Mouse (Mus musculus): ENCODE results near the gene Cdhr2. TPM values are rescaled to one million over a fixed set of nuclear protein-coding genes. Genes with fewer than 3 reads are reported as not detected.

Gene Cdhr2
- 378 and 639 TPM in 2 replicates for polyA plus RNA-seq (2012; rRNA removed)

DNA sequence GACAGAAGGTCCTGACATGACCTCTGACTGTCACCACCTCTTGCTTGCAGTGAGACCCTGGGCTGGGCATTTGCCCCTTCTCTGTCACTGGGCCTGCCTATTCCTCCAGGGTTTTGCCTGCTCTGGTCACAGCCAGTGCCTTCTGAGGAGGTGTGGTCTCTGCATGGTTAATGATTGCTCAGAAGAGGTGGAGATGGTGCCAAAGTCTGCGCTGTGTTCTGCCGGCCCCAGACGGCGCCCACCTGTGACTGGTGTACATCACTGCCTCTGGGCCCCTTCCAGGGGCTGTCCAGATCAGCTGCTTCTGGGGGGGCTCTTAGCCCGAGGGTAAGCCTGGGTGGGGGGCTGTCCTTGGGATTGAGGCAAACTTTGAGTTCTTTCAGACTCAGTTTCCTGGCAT, at the start of gene Cdhr2:
Gene Cdhr2 (plus strand): TSS at position 219 of the 400 bp plus-strand sequence.
- DNase-seq (ENCODE audit: low read depth, low spot score): no peak
- whole genome bisulfite sequencing: 22% methylated on average over 5 of the region's 5 CpGs

DNA sequence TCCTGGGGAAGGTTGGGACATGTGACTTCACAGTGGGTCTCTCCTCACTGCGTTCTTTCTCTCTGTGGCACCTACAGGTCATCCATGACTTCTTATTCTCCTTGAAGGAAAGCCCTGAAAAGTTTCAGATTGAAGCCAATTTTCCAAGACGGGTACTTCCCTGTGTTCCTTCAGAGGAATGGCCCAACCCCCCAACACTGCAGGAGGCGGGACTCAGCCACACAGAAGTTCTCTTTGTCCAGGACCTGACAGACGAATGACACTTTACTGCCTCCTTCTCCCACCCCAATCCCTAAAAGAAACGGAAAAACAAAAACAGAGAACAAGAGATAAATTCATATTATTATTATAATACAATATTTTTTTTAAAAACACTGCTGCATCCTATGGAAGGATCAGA, 40.4 kb upstream of the Cdhr2 start:
- 36% methylated on average over 5 of the region's 5 CpGs for WGBS
- no peak for DNase-seq (ENCODE audit: low read depth, low spot score)

DNA sequence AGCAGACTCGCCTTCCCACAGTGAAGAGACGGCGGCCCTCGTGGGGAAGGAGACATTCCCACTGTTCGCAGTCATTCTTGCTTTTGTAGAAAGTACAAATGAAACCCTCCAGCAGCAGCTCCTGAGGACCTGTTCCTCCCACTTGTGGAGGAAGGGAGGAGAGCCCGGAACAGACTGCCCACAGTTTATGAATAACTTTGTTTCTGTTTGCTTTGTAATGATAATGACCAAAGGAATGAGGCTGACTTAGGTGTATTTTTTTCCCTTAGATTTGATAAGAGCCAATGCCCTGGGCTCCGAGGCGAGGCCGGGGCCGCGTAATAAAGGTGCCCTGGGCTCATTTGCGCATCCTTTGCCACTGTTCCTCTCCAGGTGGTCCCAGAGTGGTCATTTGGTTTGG, 39.9 kb upstream of the Cdhr2 start:
- DNase-seq (ENCODE audit: low read depth, low spot score): no peak
- WGBS: 38% methylated on average over 12 of the region's 12 CpGs

GRCm38 (mm10) chr13:54663999-54664398, 37.3 kb upstream of the Cdhr2 start:
- no peak for DNase-seq (ENCODE audit: low read depth, low spot score)
- 48% methylated on average over 4 of the region's 4 CpGs for WGBS

DNA sequence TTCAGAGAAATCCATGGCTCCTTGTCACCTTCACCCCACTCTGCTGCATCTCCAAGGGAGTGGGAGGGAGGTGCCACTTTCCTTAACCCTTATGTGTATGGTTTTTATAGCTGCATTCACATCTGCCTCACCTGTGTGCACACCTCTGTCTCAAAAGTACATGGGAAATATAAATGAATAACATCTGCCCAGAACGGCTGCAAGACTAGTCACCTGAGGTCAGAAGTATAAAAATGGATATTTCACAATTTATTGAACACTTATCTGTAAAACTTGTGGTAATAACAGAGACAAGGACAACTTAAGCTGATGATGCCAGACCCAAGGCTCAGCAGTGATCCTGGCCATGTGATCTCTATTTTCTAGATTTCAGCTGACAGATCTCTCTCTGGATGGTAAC, 36.8 kb upstream of the Cdhr2 start:
- DNase-seq (ENCODE audit: low read depth, low spot score): no peak
- 51% methylated on average over 1 of the region's 1 CpGs for WGBS

DNA sequence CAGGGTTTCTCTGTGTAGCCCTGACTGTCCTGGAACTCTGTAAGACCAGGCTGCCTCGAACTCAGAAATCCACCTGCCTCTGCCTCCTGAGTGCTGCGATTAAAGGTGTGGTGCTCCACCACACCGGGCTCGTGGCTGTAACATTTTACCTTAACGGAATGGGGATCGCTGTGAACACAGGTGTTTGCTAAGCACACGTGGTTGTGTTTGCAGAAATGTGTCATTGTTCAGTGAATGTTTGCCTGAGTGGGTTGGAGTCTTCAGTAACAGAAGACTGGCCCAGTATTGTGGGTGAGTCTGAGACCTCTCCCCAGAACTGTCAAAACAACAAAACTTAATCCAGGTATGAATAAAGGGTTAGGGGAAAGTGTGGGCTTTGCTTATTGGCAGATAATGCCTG, 36.2 kb upstream of the Cdhr2 start:
- no peak for DNase-seq (ENCODE audit: low read depth, low spot score)
- WGBS: 42% methylated on average over 7 of the region's 7 CpGs

DNA sequence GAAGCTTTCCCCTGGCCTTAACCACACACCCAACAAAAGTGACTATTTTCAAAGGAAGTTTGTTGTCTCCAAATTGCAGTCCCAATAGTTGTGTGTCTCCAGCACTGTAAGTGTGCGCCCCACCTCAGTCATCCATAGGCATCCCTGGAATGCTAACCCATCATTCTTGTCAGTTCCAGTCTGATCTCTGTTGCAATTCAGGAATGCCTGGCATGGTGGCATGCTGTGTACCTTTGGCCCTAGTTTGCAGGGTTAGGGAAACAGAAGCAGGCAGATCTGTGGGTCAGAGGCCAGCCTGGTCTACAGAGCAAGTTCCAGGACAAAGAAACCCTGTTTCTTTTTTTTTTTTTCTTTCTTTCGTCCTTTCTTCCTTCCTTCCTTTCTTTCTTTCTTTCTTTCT, 30.8 kb upstream of the Cdhr2 start:
- 73% methylated on average over 2 of the region's 2 CpGs for WGBS
- no peak for DNase-seq (ENCODE audit: low read depth, low spot score)

- DNase-seq (ENCODE audit: low read depth, low spot score): no peak
- 26% methylated on average over 11 of the region's 11 CpGs for WGBS
Measured at GRCm38 (mm10) chr13:54675895-54676590, 25.2 kb upstream of the Cdhr2 start.

DNA sequence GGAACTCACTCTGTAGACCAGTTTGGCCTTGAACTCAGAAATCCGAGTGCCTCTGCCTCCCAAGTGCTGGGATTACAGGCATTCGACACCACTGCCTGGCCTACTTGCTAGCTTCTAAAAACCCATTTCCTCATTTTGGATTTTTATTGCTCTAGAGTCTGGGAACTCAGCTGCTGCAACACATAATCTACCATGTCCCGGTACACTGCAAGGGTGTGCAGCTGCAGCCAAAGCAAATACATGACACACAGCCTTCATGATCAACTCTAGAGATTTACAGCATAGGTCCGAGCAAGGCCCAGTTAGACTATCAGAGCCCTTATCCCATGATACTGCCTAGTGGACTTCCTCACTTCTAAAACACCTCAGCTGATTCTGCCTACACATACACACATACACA, 23.0 kb upstream of the Cdhr2 start:
- no peak for DNase-seq (ENCODE audit: low read depth, low spot score)
- WGBS: 24% methylated on average over 4 of the region's 4 CpGs

- no peak for DNase-seq (ENCODE audit: low read depth, low spot score)
- WGBS: 81% methylated on average over 17 of the region's 17 CpGs
Measured at GRCm38 (mm10) chr13:54680184-54680853, 20.9 kb upstream of the Cdhr2 start.

GRCm38 (mm10) chr13:54681291-54681690, 20.0 kb upstream of the Cdhr2 start:
- WGBS: 74% methylated on average over 8 of the region's 8 CpGs
- no peak for DNase-seq (ENCODE audit: low read depth, low spot score)

- no peak for DNase-seq (ENCODE audit: low read depth, low spot score)
Measured at GRCm38 (mm10) chr13:54683301-54683700, 18.0 kb upstream of the Cdhr2 start.

DNA sequence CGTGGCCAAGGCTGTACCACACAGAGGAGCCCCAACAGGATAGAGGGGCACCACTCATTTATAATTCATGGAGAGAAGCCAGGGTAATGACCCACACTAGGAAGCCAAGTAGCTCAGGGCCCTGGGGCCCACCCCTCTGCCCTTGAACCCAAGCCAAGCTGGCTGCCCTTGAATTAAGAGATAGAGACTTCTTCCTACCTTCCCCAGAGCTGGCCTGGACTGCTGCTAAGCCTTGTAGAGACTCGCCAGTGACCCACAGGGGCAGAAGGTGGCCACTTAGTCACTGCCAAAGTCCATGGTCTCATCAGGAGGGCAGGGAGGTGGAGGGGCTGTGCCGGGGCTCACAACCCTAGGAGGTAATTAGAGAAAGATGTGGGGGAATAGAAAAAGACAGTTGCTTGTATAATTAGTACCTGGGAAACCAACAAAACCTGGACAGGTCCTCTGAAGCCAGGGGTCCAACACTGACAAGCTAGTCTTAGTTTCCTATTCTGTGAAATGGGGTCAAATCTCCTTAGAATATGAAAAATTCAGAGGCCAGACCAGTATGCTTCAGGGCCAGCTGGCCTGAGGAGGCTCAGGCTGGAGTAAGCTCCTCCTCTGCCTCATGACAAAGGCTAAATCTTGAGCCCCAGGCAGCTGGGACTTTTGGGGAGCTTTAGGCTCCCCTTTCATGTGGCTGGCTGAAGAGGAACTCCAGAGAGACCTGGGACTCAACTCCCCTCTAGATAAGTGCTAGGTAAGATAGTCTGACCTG, 16.9 kb upstream of the Cdhr2 start:
- no peak for DNase-seq (ENCODE audit: low read depth, low spot score)
- WGBS: 55% methylated on average over 3 of the region's 3 CpGs

More at GRCm38 (mm10) chr13:54683301-54683700, 18.0 kb upstream of the Cdhr2 start:
- WGBS: 85% methylated on average over 3 of the region's 3 CpGs

- 34% methylated on average over 2 of the region's 2 CpGs for WGBS
- no peak for DNase-seq (ENCODE audit: low read depth, low spot score)
Measured at GRCm38 (mm10) chr13:54685174-54685573, 16.1 kb upstream of the Cdhr2 start.

DNA sequence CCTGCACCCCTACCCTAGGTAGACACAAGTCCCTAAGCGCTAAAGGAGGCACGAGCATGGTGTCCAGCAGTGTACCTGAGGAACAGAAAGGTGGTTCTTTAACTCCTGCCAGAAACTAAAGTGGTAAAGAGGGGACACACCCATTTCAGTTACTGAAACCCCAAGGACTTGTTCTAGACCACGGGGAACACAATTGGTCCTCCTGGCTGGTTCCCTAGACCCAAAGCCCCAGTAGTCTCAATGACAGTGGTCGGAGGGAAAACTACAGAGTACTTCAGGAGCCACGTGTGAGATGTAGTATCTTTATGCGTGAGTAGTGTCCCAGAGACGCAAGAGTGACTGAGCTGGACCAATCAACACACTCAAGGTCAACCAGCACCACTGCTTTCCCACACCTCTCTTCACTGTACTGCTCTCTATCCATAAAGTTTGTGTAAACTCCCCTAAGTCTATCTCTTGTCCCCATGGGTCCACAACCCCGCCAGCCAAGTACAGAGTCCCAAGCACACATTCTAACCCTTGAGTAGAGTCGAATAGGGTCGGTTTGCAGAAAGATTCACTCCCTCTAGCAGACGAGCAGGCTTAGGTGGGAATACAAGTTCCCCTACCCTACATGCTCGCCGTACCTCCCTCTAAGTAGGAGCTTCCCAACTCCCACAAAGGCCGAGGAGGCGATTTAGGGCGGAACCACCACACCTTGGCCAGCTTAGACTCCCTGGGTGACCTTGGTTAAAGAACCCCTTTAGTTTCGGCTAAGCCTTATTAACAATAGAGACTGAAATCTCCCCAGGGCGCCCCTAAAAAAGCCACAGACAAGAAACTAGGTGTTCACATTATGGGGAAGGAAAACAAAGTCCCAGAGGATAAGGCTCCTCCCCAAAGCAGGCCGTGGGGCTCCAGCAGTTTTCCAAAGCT, 14.9 kb upstream of the Cdhr2 start:
- 4% methylated on average over 19 of the region's 19 CpGs for WGBS
- DNase-seq (ENCODE audit: low read depth, low spot score): no peak

GRCm38 (mm10) chr13:54687096-54687495, 14.2 kb upstream of the Cdhr2 start:
- no peak for DNase-seq (ENCODE audit: low read depth, low spot score)
- WGBS: under 1% methylated on average over 35 of the region's 35 CpGs

- no peak for DNase-seq (ENCODE audit: low read depth, low spot score)
- WGBS: under 1% methylated on average over 82 of the region's 82 CpGs
Measured at GRCm38 (mm10) chr13:54687575-54688424, 13.5 kb upstream of the Cdhr2 start.

- WGBS: 86% methylated on average over 8 of the region's 8 CpGs
- DNase-seq (ENCODE audit: low read depth, low spot score): no peak
Measured at GRCm38 (mm10) chr13:54690151-54690740, 11.0 kb upstream of the Cdhr2 start.

Data from large intestine, adult 2 months (tissue).